Mouse (Mus musculus) thymus, postnatal 25 days (tissue): ENCODE measurements around the gene Il1r1.

Source experiments
- DNase-seq: peaks from one replicate; pipeline ENCODE4 v3.0.0; 2022

The Il1r1 gene

DNA sequence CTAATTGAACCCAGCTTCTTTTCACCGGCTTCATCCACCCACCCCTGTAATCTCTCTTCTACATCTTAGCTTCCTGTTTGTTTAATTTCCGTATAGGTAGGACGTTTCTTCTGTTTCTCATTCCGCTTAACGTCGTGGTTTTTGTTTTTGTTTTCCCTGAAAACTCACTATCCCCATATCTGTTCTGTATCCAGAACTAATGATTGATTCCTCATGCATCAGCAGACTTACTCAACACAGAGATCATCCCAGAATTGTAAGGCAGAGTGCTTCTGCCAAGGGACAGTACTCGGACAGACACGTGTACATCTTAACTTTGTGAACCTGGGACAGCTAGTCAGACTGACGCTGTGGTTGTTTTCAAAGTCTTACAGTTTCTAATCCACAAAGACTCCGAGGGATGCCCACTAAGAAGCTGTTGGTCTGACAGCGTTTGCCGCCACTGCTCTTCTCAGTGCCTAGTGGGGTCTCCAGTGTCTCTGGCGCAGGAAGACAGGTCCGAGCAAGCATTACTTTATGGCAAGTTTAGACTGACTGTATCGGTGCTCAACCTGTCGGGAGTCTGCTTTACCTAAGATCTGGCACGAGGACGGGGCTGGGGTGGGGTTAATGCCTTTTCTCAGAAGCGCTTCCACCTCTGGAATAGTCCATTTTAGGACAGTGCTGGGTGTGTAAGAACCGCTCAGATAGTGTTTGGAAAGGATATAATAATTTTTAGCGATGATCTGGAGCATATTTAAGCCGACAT is 100.2 kb downstream of the Il1r1 start:
- peak; percentile 21 for DNase-seq

DNA sequence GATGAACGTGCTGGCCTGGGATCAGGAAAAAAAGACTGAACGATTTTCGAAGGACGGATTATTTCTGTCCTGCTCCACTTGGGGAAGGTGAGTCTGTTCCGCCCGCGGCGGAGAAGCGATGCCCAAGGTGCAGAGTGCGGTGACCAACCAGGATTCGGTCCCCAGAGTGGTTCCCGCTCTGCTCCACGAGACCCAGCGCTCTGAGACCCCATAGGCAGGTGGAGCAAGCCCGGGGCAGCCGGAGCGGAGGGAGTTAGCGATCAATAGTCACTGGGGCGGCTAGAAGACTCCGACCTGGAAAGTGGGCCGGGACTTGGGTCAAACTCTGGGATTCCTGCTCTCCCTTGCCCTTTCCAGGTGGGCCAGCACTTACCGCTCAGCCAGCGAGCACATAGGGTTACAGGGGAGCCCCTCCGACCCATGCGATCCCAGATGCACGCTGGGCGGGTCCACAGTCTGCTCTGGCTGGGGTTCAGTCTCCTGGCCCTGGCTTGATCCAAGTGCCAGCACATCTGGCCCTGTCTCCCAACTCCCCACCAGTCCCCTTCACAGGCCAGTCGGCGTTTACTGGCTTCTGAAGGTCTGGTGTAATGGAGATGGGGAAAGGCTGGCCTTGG is 100.9 kb downstream of the Il1r1 start:
- DNase-seq, result no peak

DNA sequence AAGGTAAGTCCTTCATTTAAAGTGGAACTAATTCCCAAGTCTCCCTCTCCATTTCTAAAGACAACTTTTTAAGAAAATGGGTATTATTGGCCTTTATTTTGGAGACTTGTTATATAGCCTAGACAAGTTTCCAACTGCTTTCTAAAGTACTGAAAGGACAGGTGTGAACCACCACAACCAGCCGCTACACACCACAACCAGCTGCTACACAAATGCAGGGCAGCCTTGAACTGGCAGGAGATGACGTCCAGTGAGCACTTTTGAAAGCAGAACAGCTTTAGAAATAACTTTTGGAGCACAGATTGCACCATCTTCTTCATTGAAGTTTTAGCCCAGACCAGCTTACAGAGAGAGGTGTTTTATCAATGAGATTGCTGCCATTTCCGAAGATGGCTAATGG is 102.7 kb downstream of the Il1r1 start:
- DNase-seq, result no peak

DNA sequence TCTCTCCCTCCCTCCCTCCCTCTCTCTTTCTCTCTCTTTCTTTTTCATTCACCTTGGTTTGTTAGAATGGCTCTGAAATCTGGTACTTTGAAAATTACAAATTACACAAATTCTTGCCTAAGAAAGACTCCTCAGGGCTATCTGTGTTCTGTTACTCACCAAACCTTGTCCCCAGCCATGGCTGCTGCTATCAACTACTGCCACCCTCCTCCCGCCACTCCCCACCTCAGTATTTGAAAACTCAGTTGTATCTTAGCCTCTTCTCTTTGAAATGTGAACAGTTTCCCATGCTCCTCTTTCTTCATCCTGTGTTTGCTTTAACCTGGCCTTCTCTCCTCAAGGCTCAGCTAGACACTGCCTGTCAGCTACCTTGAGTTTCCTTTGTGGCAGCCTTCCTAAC is 104.6 kb downstream of the Il1r1 start:
- no peak for DNase-seq

DNA sequence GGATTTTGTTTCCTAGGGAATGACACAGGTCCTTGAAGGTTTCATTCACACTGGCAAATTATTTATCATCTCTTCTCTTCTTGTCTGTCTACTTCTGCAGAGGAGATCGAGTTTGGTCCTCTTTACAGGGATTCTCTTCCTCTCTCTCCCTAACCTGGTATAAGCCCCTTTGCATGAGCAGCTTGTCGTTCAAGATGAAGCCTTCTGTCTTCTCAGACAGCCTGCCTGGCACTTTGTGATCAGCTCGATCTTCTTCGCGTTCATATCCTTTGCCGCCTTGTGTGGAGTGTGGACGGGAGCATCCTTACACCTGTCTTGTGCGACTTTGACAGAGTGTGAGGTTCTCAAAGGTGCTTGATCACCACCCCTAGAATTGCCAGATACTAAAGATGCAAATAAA is 105.3 kb downstream of the Il1r1 start:
- DNase-seq, result no peak

DNA sequence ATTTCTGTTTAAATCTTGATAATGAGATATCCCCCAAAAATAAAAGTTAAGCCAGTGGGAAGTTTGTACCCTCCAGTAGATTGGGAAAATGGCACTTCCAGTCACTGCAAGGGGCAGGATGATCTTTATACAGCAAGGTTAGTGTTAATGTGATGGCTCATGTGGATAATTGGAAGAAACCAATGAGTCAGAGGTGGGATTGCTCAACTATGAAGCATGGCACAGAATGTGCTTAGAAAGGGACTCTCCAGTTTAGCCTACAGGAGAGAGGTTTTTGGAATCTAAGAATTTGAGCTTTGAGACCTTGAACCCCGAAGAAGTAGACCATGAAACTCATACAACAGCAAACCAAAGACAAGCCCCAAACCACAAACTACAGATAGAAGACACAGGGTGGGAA is 114.5 kb downstream of the Il1r1 start:
- no peak for DNase-seq

DNA sequence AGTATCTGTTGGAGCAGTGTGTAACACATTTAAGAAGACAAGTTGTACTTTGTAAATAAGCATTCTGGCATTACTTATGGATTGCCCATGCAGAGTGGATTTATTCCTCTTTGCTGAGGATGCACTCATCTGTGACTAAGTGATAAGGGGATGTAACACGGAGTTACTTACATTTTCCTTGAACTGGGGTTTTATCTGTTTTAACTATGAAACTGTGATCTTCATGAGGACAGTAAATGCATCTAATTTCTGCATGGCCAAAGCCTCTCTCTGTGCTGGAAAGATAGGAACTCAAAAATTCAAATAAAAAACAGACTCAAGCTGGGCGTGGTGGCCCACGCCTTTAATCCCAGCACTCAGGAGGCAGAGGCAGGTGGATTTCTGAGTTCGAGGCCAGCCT is 115.2 kb downstream of the Il1r1 start:
- DNase-seq, result no peak

DNA sequence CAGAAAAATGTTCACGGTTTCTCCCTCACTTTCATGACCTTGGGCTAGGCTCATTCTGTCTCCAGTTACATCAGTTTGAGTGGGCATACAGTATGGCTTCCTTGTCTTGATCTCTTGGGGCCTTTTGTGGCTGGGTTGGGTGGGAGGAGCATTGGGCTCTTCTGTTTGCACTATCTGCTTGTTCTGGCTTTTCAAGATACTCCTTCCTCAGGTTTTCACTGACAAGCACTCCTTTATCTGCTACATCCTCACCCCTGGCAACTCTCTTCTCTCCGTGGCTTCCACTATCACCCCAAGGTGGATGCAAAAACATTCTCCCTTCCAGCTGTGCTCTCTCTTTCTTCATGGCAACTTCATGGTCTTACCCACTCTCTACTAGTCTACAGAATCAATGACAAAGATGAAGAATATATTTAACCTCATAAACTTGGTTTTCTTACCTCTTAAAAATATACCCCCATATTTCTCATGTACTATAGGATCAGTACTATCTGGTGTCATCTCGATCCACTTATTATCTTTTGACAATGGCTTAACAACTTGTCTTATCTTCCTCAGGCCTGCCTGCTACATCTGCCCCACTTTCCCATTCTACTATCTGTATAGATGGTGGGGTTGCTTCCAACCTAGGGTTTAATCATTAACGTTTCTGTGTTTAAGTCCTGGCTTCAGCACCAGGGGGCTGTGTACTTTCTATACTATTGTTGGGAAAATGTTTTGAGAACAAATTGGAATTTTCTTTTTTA is 127.5 kb downstream of the Il1r1 start:
- no peak for DNase-seq

DNA sequence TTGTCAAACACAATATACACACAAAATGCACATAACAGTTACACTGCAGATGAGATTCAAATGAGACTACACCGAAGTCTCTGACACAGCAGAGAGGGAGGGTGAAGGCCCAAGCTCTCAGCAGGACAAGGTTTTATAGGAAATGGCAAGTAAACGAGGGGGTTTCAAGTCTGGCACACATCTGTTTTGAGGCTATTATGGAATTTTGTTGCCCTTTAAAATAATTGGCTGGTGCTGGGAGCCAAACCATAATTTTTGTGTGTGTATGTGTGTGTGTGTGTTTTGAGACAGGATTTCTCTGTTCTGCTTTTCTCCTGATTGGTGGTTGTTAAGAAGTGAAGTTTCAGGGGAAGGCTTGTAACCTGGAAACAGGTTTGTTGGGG is 128.0 kb downstream of the Il1r1 start:
- DNase-seq, result no peak

DNA sequence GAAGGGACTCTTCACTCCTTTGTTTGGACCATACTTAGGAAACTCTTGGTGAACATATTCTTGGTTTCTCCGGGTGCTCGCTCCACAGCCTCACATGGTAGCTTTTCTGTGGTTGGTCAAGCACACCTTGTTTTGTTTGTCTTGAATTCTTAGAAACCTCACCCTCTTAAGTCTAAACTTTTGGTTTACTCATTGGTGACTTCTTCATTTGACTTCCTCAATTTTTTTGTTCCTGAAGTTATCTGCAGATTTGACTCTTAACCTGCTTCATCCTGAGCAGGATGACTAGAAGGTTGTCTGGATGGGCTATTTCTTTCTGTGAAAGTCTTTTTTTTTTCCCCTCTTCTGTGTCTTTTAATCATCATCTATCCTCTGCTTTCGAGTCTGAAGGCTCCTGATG is 129.8 kb downstream of the Il1r1 start:
- DNase-seq, result no peak

DNA sequence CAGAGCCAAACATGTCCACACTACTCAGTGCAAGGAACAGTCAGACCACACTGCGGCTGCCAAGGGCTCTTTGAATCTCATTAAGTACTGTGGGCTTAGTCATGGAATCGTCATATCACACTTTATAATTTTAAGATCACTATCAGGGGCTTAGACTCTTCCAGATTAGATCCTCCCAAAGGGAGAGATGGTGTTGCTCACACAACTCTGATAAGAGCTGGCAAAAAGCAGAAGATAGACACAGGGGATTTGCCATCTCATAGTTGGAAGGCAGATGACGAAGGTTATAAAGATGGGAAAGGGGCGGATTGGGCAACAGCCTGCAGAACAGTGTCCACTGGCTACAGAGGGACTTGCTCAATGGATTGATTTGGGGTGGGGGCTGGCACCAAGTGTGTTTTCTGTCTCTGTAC is 130.6 kb downstream of the Il1r1 start:
- no peak for DNase-seq

DNA sequence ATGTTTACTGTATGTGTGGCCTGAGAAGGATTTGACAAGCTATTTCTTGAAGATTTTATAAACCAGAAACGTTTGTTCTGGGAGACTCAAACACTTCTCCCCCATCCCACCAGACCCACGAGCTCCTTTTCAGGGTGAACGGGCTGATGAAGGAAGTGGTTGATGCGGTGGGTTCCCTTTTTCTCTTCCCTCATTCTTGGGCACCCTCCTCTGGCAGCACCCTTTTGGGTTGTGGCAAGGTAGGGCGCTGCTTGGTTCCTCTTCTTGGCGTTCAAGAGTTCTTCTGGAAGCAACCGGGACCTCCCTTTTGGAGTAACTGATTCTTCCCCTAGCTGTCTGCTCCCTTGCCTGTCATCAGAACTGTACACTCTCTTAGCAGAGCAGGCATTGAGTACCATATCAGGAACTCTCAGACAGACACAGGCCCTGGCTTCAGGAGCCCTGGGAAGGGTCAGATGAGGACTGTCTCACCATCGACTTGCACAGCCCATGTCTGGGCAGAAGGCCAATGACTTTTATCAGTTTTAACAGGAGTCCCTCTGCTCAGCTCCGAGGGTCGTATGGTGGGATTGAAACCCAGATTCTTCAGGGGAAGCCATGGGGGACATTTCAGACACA is 131.1 kb downstream of the Il1r1 start:
- no peak for DNase-seq

DNA sequence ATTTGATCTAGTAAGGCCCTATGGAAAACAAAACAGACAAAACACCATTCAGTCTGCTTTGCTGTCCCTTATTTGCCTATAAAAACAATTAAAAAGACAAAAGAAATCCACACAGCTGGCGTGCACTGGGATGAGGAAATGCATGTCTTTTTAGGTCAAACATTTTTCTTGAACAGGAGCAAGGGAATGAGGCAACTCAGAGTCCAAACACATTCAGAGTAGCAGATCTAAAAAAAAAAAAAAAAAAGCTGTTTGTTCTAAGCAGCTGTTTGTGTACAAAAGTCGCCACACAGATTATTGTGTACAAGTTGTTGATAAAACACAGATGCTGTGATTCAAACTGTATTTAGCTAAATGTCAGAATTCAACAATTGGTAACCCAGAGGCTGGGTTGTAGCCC is 133.0 kb downstream of the Il1r1 start:
- DNase-seq, result no peak

DNA sequence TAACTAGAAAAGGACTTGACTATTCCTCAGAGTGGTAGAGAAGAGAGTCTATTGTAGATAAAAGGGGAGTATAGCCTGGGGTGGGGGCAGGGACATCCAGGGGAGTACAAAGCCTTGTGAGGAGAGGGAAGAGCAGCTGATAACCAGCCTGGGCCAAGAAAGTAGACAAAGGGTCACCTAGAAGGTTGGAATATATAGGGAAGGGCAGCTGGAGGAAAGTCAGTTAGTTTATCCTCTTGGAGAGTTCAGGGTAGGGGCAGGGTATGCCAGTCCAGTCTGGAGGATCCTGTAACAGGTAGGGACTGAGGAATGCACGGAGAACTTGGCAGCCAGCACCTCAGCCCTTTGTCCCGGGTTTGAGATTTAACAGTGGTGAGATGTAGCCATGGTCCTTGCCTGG is 133.5 kb downstream of the Il1r1 start:
- DNase-seq, result no peak

DNA sequence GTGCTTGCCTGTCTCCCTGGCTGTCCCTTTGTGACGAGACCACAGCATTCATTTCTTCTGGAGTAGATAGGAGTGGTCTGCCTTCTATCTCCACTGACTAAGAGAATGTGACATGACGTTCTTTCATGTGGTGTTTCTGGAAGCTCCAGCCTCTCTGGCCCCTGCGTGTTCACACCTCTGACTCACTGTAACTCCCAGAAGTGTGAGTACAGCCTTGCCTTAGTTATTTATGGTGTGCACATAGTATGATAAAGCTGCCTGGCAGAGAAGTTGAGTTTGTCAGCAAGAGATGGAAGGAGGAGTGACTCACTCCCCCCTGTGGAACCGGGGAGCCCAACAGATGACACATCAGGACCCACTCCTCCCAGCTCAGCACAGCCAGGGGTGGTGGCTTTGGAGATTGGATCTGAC is 133.9 kb downstream of the Il1r1 start:
- no peak for DNase-seq

DNA sequence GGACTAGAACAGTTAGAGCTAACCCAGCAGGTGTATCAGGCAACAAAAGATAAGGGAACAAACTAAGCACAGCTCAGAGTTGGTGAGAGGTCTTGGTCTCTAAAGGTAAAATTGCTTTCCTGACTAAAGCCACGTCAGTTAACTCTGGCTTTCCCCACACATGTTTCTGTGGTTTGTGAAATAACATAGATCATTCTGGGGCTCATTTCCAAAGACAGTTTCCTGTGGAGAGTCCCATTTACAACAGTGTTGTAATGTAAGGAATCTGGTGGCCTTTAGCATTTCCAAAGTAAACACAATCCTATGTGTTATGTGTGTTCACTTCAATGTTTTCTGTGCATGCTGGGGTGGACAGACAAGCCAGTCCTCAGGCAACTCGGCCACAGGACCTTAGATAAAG is 134.9 kb downstream of the Il1r1 start:
- DNase-seq, result no peak

DNA sequence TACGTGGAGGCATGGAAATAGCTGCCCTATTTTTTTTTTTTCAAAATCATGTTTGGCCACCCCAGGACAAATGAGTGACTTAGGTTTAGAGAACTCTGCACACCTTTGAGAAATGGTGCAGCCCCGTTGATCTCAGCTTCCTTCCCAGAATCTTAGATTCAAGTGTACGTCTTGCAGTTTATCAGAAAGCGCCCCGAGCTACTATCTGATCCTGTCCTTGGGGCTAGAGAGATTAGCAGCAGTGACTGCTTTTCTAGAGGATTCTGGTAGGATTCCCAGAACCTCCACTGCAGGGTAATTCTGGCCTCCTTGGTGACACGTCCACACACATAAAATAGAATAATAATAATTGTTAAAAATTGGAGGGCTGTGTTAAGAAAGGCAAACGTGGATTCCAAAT is 136.1 kb downstream of the Il1r1 start:
- no peak for DNase-seq

DNA sequence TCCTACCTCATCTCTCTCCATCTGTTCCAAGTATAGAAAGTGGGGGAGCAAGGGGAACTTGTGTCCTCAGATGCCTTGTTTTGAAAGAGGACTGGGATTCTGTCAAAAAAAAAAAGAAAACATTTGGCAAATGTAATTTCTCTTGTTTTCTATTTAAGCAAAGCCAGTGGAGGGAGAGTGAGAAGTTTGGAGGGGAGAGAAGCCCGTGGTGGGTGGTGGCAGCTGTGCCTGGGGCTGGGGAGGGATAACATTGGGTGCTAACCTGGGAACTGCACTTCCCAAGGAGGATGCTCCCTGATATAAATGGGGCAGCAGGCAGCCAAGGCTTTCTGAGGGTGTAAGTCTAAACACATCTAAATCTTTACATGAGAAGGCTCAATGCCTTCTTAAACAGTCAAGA is 136.7 kb downstream of the Il1r1 start:
- no peak for DNase-seq

DNA sequence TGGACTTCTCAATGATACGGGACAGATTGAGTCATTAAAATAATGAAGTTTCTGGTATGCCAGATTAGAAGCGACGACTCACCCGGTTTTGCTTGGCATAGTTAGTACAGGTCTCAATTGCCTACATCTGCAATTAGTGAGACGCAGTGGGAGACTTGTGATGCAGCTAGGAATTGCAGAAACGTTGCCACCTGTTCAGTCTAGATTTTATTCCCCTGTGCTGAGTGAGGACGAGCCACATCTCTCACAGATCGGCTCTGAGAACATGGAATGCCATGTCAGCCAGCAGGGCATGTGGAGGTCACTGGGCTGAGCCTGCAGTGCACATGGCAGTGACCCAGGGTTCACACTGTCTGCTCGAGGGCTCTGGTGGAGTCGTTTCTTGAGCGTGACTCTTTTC is 137.9 kb downstream of the Il1r1 start:
- no peak for DNase-seq
